Mouse (Mus musculus) liver, postnatal 0 days (tissue): ENCODE data around the gene Phf21b. TPM values are rescaled to one million over a fixed set of nuclear protein-coding genes. Genes with fewer than 3 reads are reported as not detected.

ENCODE experiments used
- ATAC-seq: fragments of 200-750 bp; cut with Nextera tagmentation; 2 replicates; pipeline ENCODE4 v1.8.0; 2017; ENCODE audit warnings: mild to moderate bottlenecking, moderate library complexity
- DNase-seq: peaks from one replicate; pipeline ENCODE4 v3.0.0-alpha.2; 2016
- H3K27ac ChIP-seq: fragments of 300-500 bp; sonication (generic); 2 replicates; pipeline ENCODE4 v1.5.1; 2014; ENCODE audit warnings: antibody characterized with exemption, moderate library complexity, mild to moderate bottlenecking, low read depth
- H3K27me3 ChIP-seq: fragments of 300-500 bp; sonication (generic); 2 replicates; pipeline ENCODE4 v1.6.1; 2014; ENCODE audit warnings: low read length, control low read depth, mixed read lengths; ENCODE audit not compliant: insufficient read depth
- H3K36me3 ChIP-seq: fragments of 300-500 bp; sonication (generic); replicated peaks from 2 replicates; pipeline ENCODE4 v1.6.1; 2014; ENCODE audit warnings: mild to moderate bottlenecking, control low read depth, low read length, moderate library complexity, mixed read lengths; ENCODE audit not compliant: insufficient read depth
- H3K4me1 ChIP-seq: fragments of 300-500 bp; sonication (generic); 2 replicates; pipeline ENCODE4 v1.6.1; 2014; ENCODE audit warnings: antibody characterized with exemption, mild to moderate bottlenecking, control low read depth; ENCODE audit not compliant: insufficient read depth
- H3K4me2 ChIP-seq: fragments of 300-500 bp; sonication (generic); 2 replicates; pipeline ENCODE4 v1.6.1; 2014; ENCODE audit warnings: low read depth, mild to moderate bottlenecking, low read length, moderate library complexity, mixed read lengths
- H3K4me3 ChIP-seq: fragments of 300-500 bp; sonication (generic); 2 replicates; pipeline ENCODE4 v1.5.1; 2014; ENCODE audit warnings: low read depth, low read length
- H3K9ac ChIP-seq: fragments of 300-500 bp; sonication (generic); replicated peaks from 2 replicates; pipeline ENCODE4 v1.6.1; 2014; ENCODE audit warnings: mild to moderate bottlenecking, moderate library complexity
- H3K9me3 ChIP-seq: fragments of 300-500 bp; sonication (generic); 2 replicates; pipeline ENCODE4 v1.6.1; 2016; ENCODE audit warnings: mild to moderate bottlenecking, control low read depth, low read length, mixed read lengths
- CTCF ChIP-seq: sonication (generic); IDR thresholded peaks from 2 replicates; pipeline ENCODE4 v1.5.1; 2016; ENCODE audit warnings: antibody characterized with exemption, low read depth
- EP300 ChIP-seq: IDR thresholded peaks from 2 replicates; pipeline ENCODE4 v1.6.1; 2016; ENCODE audit warnings: antibody characterized with exemption, low read depth, mild to moderate bottlenecking
- WGBS: fragments of 180-500 bp; shearing (Covaris S2); extraction: QIAGEN DNeasy Blood & Tissue Kit; methylation state at CpG from one replicate; pipeline ENCODE4 v1.1.7; 2014; ENCODE audit not compliant: insufficient replicate concordance; 5-methylcytosine and 5-hydroxymethylcytosine counted together
- polyA plus RNA-seq: library from polyadenylated mRNA; unstranded; fragments of >200 nt; fragmentation: Nextera tagmentation; extraction: Ambion mirVana; gene quantifications from 2 replicates; pipeline ENCODE4 v1.2.1, GENCODE M21; 2015

Gene Phf21b
- polyA plus RNA-seq, 1 experiment from 2014 or later, result not detected

- no peak overlapping the region for H3K27ac ChIP-seq
- no peak overlapping the region for H3K4me2 ChIP-seq
- H3K4me1 ChIP-seq, result no peaks in the 10 kb centered on the region
- H3K27me3 ChIP-seq, result no peaks in the 10 kb centered on the region
- H3K4me3 ChIP-seq, result no peak overlapping the region
- ATAC-seq (no peak), DNase-seq (no peak)
- H3K9ac ChIP-seq, result no peak overlapping the region
- no peaks in the 10 kb centered on the region for H3K9me3 ChIP-seq
- TF ChIP-seq EP300, result no peak
- TF ChIP-seq CTCF, result no peak
- WGBS, result 70% methylated on average over 3 of the region's 3 CpGs
- H3K36me3 ChIP-seq, result no peaks in the 10 kb centered on the region
These were observed 16.3 kb downstream of the Phf21b start for GRCm38 (mm10) chr15:84839521-84839920.

- DNase-seq (no peak), ATAC-seq (no peak)
- Histone ChIP-seq H3K4me3 (no peak overlapping the region), H3K9me3 (no peaks in the 10 kb centered on the region), H3K9ac (no peak overlapping the region), H3K27ac (no peak overlapping the region), H3K27me3 (no peaks in the 10 kb centered on the region), H3K4me2 (no peak overlapping the region), H3K4me1 (no peaks in the 10 kb centered on the region), H3K36me3 (no peaks in the 10 kb centered on the region)
- TF ChIP-seq EP300 (no peak), CTCF (no peak)
- WGBS, result 67% methylated on average over 6 of the region's 6 CpGs
These were observed 18.0 kb downstream of the Phf21b start for GRCm38 (mm10) chr15:84837896-84838295.

GRCm38 (mm10) chr15:84829416-84829815, 26.4 kb downstream of the Phf21b start:
- peak; percentile 87 for DNase-seq
- no peaks in the 10 kb centered on the region for H3K9me3 ChIP-seq
- TF ChIP-seq EP300 (no peak), CTCF (peak; percentile 30)
- no peaks in the 10 kb centered on the region for H3K4me1 ChIP-seq
- no peak overlapping the region for H3K9ac ChIP-seq
- H3K4me2 ChIP-seq, result no peak overlapping the region
- H3K27ac ChIP-seq, result no peak overlapping the region
- no peaks in the 10 kb centered on the region for H3K36me3 ChIP-seq
- ATAC-seq, result peak; percentile 70; the same call in 1 of the 2 replicates
- 2% methylated on average over 15 of the region's 15 CpGs for WGBS
- no peaks in the 10 kb centered on the region for H3K27me3 ChIP-seq
- no peak overlapping the region for H3K4me3 ChIP-seq

- TF ChIP-seq CTCF, result no peak
- no peak for TF ChIP-seq EP300
- 82% methylated on average over 12 of the region's 12 CpGs for WGBS
- DNase-seq, result no peak
- H3K4me1 ChIP-seq, result no peaks in the 10 kb centered on the region
- H3K9ac ChIP-seq, result no peak overlapping the region
- H3K27ac ChIP-seq, result no peak overlapping the region
- H3K36me3 ChIP-seq, result no peaks in the 10 kb centered on the region
- H3K4me3 ChIP-seq, result no peak overlapping the region
- no peaks in the 10 kb centered on the region for H3K9me3 ChIP-seq
- no peak overlapping the region for H3K4me2 ChIP-seq
- no peaks in the 10 kb centered on the region for H3K27me3 ChIP-seq
- ATAC-seq, result no peak
These were observed 27.2 kb downstream of the Phf21b start for GRCm38 (mm10) chr15:84828603-84829002.

GRCm38 (mm10) chr15:84823086-84823485, 32.8 kb downstream of the Phf21b start:
- H3K4me2 ChIP-seq, result no peak overlapping the region
- no peak for TF ChIP-seq CTCF
- no peak for TF ChIP-seq EP300
- ATAC-seq (no peak), DNase-seq (no peak)
- no peak overlapping the region for H3K9ac ChIP-seq
- no peak overlapping the region for H3K27ac ChIP-seq
- 77% methylated on average over 4 of the region's 4 CpGs for WGBS
- no peaks in the 10 kb centered on the region for H3K27me3 ChIP-seq
- H3K4me3 ChIP-seq, result no peak overlapping the region
- no peaks in the 10 kb centered on the region for H3K9me3 ChIP-seq
- no peaks in the 10 kb centered on the region for H3K4me1 ChIP-seq
- no peaks in the 10 kb centered on the region for H3K36me3 ChIP-seq

- H3K36me3 ChIP-seq, result no peaks in the 10 kb centered on the region
- H3K9ac ChIP-seq, result no peak overlapping the region
- no peaks in the 10 kb centered on the region for H3K4me1 ChIP-seq
- TF ChIP-seq EP300, result no peak
- TF ChIP-seq CTCF, result no peak
- ATAC-seq (no peak), DNase-seq (no peak)
- H3K27ac ChIP-seq, result no peak overlapping the region
- H3K27me3 ChIP-seq, result no peaks in the 10 kb centered on the region
- H3K9me3 ChIP-seq, result no peaks in the 10 kb centered on the region
- H3K4me2 ChIP-seq, result no peak overlapping the region
- no peak overlapping the region for H3K4me3 ChIP-seq
- WGBS, result 66% methylated on average over 4 of the region's 4 CpGs
These were observed 35.0 kb downstream of the Phf21b start for GRCm38 (mm10) chr15:84820811-84821210.

- H3K4me3 ChIP-seq, result no peak overlapping the region
- H3K9me3 ChIP-seq, result no peaks in the 10 kb centered on the region
- H3K9ac ChIP-seq, result no peak overlapping the region
- ATAC-seq (no peak), DNase-seq (no peak)
- no peak overlapping the region for H3K27ac ChIP-seq
- H3K4me1 ChIP-seq, result no peaks in the 10 kb centered on the region
- TF ChIP-seq EP300 (no peak), CTCF (no peak)
- no peaks in the 10 kb centered on the region for H3K36me3 ChIP-seq
- H3K4me2 ChIP-seq, result no peak overlapping the region
- 83% methylated on average over 11 of the region's 11 CpGs for WGBS
- no peaks in the 10 kb centered on the region for H3K27me3 ChIP-seq
These were observed 37.6 kb downstream of the Phf21b start for GRCm38 (mm10) chr15:84818284-84818683.
